12 mouse cellular contexts compared by ENCODE assay signal in the genomic region with DNA sequence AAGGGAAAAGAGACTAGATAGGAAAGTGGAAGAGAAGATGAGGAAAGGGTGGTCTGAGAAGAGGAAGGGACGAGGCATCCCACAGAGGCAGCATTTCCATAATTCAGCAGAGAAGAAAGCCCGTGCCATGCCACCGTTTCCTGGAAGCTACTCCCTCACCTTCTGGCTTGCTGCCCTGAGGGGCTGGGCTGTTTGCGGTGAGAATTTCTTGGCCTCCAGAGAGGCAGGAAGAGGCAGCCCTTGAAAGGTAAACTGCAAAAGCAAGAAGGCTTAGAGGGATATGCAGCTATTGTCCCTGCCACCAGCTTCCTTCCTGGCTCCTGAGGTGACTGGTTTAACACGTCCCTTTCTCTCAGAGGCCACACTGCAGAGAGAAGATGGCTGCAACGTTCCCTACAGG.
DNase-seq lines count a peak whose midpoint lies in the region; ATAC-seq lines count a peak whose summit lies in the region.
"Had no signal": no experiment of that assay in that cellular context is flagged by ENCODE, and none has a peak within 500 bp of the region (broad histone marks: within the 10 kb centered on the region; RNA-seq: fewer than 3 reads in every experiment).

No protein-coding gene starts in this region.

- DNase-seq in heart, postnatal 4 days, result peak; percentile 6
- DNase-seq in heart, adult 11 months, result no peak
- peak; percentile 12 for DNase-seq in ovary, postnatal 36 days (ENCODE audit: low spot score)
- DNase-seq in ovary, postnatal 10 days (ENCODE audit: low spot score), result no peak
- DNase-seq in lung, postnatal 36 days, result peak; percentile 38
- DNase-seq in embryo, embryonic 10 days (ENCODE audit: low spot score), result no peak
- DNase-seq: adrenal gland, postnatal 10 days had no signal

- H3K27ac ChIP-seq in forebrain, embryonic 15.5 days (replicated peaks), result peak overlapping the region; percentile 60; the same call in 1 of the 2 replicates
- H3K27ac ChIP-seq: kidney, postnatal 0 days; left cerebral cortex, adult 2 months had no signal

- no peak overlapping the region for H3K4me3 ChIP-seq in forebrain, embryonic 15.5 days
- H3K4me3 ChIP-seq: left cerebral cortex, adult 2 months had no signal

- H3K9ac ChIP-seq in forebrain, embryonic 15.5 days (replicated peaks), result no peak overlapping the region

- H3K4me1 ChIP-seq in forebrain, embryonic 15.5 days, result peaks cover 31% of the 10 kb centered on the region

- 15% methylated on average over 6 of the region's 6 CpGs for WGBS in forebrain, embryonic 15.5 days

- no peaks in the 10 kb centered on the region for H3K27me3 ChIP-seq in forebrain, embryonic 15.5 days

- no peaks in the 10 kb centered on the region for H3K36me3 ChIP-seq in forebrain, embryonic 15.5 days

- H3K4me2 ChIP-seq in forebrain, embryonic 15.5 days (replicated peaks), result no peak overlapping the region
- H3K4me2 ChIP-seq: heart, embryonic 11.5 days had no signal

- ATAC-seq in forebrain, embryonic 15.5 days (replicated peaks), result no peak
- ATAC-seq in CD4-positive, CD25-positive, alpha-beta regulatory T cell, adult 4 months, result no peak

- no peaks in the 10 kb centered on the region for H3K9me3 ChIP-seq in forebrain, embryonic 15.5 days

Comparison
In these comparisons a context has a peak if more than half of its experiments do, and no peak if none do; other contexts are left out.
1. DNase-seq: peak in heart, postnatal 4 days (single experiment), ovary, postnatal 36 days (single experiment) and lung, postnatal 36 days (single experiment); none in heart, adult 11 months (single experiment), ovary, postnatal 10 days (single experiment) and embryo, embryonic 10 days (single experiment).